Mouse (Mus musculus): ENCODE measurements at regions not wholly inside any gene's neighbourhood (a gene's known extent, or its start where the extent isn't known, plus 50 kb on each side); places are given as distances from the start of the nearest gene placed in this dataset.

DNA sequence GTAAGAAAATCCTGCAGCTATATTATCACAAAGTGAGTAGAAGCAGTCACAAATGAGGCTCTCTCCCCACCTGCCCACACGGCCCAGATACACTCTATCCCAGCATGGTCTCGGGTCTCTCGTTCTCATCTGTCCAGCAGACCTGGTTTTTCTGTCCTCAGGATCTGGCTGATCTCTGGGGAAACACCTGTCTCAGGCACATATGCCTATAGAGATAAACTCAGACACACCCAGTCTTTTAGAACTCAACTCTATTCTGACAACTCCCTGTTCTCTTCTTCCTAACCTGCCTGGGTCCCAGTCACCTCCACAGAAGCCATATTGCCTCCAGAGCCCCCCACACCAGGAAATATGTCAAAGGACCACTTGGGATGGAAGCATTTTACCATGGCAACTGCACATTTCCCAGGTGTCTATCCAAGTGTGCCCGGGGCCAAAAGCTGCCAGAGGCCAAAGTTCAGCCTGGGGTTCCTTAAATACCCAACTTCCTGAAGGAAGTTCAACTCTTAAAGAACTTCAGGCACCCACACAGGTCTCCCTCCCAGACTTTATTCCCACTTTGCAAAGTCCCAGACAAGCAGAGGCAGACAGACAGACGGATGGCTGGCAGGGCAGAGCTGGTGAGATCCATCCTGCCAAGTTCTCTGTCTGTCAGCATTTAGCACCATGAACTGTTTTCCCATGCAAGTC lies 279.0 kb downstream of the Cdh26 start:
- Histone ChIP-seq H3K27me3 (ENCODE audit: control insufficient read depth, insufficient read depth, low read length) (no peaks in the 10 kb centered on the region), H3K4me2 (replicated peaks) (no peak overlapping the region), H3K27ac (no peak overlapping the region), H3K9ac (no peak overlapping the region), H3K4me3 (replicated peaks; ENCODE audit: low read length) (no peak overlapping the region), H3K4me1 (replicated peaks; ENCODE audit: control insufficient read depth, insufficient read depth, low read length) (no peaks in the 10 kb centered on the region; the same call in 1 of the 2 replicates), H3K36me3 (replicated peaks; ENCODE audit: control insufficient read depth, insufficient read depth) (no peaks in the 10 kb centered on the region), H3K9me3 (ENCODE audit: control insufficient read depth, low read length) (no peaks in the 10 kb centered on the region)
- DNase-seq (ENCODE audit: low spot score) (no peak), ATAC-seq (ENCODE audit: low FRiP score) (no peak)
- WGBS = 85% methylated on average over 5 of the region's 5 CpGs

- no peak for ATAC-seq (ENCODE audit: low FRiP score)
- Histone ChIP-seq H3K9me3 (ENCODE audit: control insufficient read depth, low read length) (no peaks in the 10 kb centered on the region), H3K27me3 (ENCODE audit: control insufficient read depth, insufficient read depth, low read length) (no peaks in the 10 kb centered on the region), H3K4me2 (replicated peaks) (no peak overlapping the region), H3K4me3 (replicated peaks; ENCODE audit: low read length) (no peak overlapping the region), H3K27ac (no peak overlapping the region), H3K4me1 (replicated peaks; ENCODE audit: control insufficient read depth, insufficient read depth, low read length) (no peaks in the 10 kb centered on the region; the same call in 1 of the 2 replicates), H3K9ac (no peak overlapping the region), H3K36me3 (replicated peaks; ENCODE audit: control insufficient read depth, insufficient read depth) (no peaks in the 10 kb centered on the region)
- DNase-seq (ENCODE audit: low spot score) = no peak
- 61% methylated on average over 3 of the region's 3 CpGs for WGBS
These were observed 279.7 kb downstream of the Cdh26 start for GRCm38 (mm10) chr2:178710001-178710400.

DNA sequence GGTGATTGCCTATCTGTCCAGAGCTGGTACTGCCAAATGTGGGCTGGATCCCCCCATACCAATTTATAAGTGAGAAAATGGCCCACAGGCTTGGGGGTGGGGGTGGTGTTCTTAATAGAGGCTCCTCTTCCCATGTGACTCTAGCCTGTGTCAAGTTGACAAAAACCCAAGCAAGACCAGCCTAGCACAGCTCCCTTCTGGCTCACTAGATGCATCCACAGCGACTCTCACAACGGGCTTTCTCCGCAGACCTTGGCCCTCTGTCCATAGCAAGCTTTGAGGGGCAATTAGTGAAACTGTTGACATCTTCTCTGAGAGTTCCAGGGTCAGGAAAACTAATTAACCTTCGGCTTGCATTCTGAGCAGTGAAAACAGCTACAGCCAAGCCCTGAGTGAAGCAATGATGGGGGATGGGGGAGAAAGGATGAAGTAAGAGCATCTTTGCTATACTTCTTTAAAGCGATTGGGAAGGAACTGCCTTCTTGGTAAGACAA lies 281.3 kb downstream of the Cdh26 start:
- 69% methylated on average over 5 of the region's 5 CpGs for WGBS
- H3K27me3 ChIP-seq (ENCODE audit: control insufficient read depth, insufficient read depth, low read length) = no peaks in the 10 kb centered on the region
- no peaks in the 10 kb centered on the region for H3K9me3 ChIP-seq (ENCODE audit: control insufficient read depth, low read length)
- H3K9ac ChIP-seq = no peak overlapping the region
- no peaks in the 10 kb centered on the region; the same call in 1 of the 2 replicates for H3K4me1 ChIP-seq (replicated peaks; ENCODE audit: control insufficient read depth, insufficient read depth, low read length)
- H3K4me3 ChIP-seq (replicated peaks; ENCODE audit: low read length) = no peak overlapping the region
- DNase-seq (ENCODE audit: low spot score) = no peak
- ATAC-seq (ENCODE audit: low FRiP score) = no peak
- H3K27ac ChIP-seq = no peak overlapping the region
- H3K36me3 ChIP-seq (replicated peaks; ENCODE audit: control insufficient read depth, insufficient read depth) = no peaks in the 10 kb centered on the region
- no peak overlapping the region for H3K4me2 ChIP-seq (replicated peaks)

DNA sequence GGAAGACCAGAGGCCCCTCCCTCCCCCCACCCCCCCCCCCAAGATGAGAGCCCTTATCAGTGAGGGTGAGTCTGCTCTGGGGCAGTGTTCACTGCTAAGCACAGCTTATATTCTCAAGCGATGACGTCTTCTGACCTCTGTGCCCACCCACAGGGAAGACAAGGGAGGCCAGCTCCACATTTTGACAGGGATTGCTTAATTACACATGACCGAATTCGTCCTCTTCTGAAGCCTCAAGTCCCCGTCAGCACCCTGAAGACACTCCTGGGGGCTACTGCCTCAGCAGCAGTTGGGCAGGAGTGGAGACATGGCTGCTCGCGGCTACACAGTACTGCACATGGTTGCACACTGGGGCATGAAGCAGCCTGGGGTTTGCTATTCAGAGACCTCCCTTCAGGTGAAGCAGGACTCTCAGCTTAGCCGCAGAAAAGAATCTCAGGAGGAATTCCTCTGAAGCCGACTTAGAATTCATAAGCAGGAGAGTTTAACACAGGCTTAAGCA lies 282.1 kb downstream of the Cdh26 start:
- H3K9me3 ChIP-seq (ENCODE audit: control insufficient read depth, low read length) = no peaks in the 10 kb centered on the region
- no peaks in the 10 kb centered on the region for H3K36me3 ChIP-seq (replicated peaks; ENCODE audit: control insufficient read depth, insufficient read depth)
- no peak overlapping the region for H3K9ac ChIP-seq
- no peak overlapping the region for H3K4me3 ChIP-seq (replicated peaks; ENCODE audit: low read length)
- WGBS = 55% methylated on average over 9 of the region's 9 CpGs
- H3K4me1 ChIP-seq (replicated peaks; ENCODE audit: control insufficient read depth, insufficient read depth, low read length) = no peaks in the 10 kb centered on the region; the same call in 1 of the 2 replicates
- no peak overlapping the region for H3K4me2 ChIP-seq (replicated peaks)
- DNase-seq (ENCODE audit: low spot score) = no peak
- no peak overlapping the region for H3K27ac ChIP-seq
- no peaks in the 10 kb centered on the region for H3K27me3 ChIP-seq (ENCODE audit: control insufficient read depth, insufficient read depth, low read length)
- no peak for ATAC-seq (ENCODE audit: low FRiP score)

DNA sequence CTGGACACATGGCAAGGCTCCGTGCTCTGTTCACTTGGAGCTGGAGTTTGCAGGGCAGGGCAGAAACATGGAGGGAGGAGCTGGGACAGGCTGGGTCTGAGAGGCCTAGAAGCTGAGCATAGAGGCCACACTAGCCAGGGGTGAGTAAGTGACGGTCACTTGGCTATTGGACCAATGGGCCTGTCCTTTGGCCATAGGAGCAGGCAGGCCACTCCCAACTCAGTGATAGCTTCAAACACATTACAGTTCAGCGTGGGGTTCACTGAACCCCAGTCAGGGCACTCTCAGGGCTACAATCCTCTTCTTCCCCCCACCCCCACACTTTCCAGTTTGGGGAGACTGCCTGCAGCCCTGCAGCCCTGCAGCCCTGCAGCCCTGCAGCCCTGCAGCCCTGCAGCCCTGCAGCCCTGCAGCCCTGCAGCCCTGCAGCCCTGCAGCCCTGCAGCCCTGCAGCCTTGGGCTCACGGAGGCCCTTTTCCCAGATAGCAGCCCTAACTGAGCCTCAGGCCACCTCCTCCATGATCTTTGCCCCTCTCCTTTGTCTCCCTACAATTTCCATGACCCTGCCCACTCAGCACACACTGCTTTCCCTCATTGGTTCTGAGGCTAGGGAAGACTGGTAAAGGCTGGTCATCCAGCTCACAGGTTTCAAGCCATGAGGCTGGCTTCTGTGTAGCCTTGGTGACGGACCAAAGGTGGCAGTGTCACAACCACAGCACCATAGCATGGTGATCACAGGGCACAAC lies 285.3 kb downstream of the Cdh26 start:
- ATAC-seq (ENCODE audit: low FRiP score) (no peak), DNase-seq (ENCODE audit: low spot score) (no peak)
- Histone ChIP-seq H3K4me1 (replicated peaks; ENCODE audit: control insufficient read depth, insufficient read depth, low read length) (no peaks in the 10 kb centered on the region; the same call in 1 of the 2 replicates), H3K27ac (no peak overlapping the region), H3K4me3 (replicated peaks; ENCODE audit: low read length) (no peak overlapping the region), H3K9me3 (ENCODE audit: control insufficient read depth, low read length) (no peaks in the 10 kb centered on the region), H3K36me3 (replicated peaks; ENCODE audit: control insufficient read depth, insufficient read depth) (no peaks in the 10 kb centered on the region), H3K4me2 (replicated peaks) (no peak overlapping the region), H3K9ac (no peak overlapping the region), H3K27me3 (ENCODE audit: control insufficient read depth, insufficient read depth, low read length) (no peaks in the 10 kb centered on the region)
- 76% methylated on average over 5 of the region's 5 CpGs for WGBS

- ATAC-seq (ENCODE audit: low FRiP score) = no peak
- Histone ChIP-seq H3K36me3 (replicated peaks; ENCODE audit: control insufficient read depth, insufficient read depth) (no peaks in the 10 kb centered on the region), H3K4me3 (replicated peaks; ENCODE audit: low read length) (no peak overlapping the region), H3K27me3 (ENCODE audit: control insufficient read depth, insufficient read depth, low read length) (no peaks in the 10 kb centered on the region), H3K4me2 (replicated peaks) (no peak overlapping the region), H3K27ac (no peak overlapping the region), H3K9me3 (ENCODE audit: control insufficient read depth, low read length) (no peaks in the 10 kb centered on the region), H3K9ac (no peak overlapping the region), H3K4me1 (replicated peaks; ENCODE audit: control insufficient read depth, insufficient read depth, low read length) (no peaks in the 10 kb centered on the region)
- DNase-seq (ENCODE audit: low spot score) = no peak
- WGBS = 81% methylated on average over 5 of the region's 5 CpGs
These were observed 287.7 kb downstream of the Cdh26 start for GRCm38 (mm10) chr2:178718048-178718447.

GRCm38 (mm10) chr2:178723455-178723854 lies 293.1 kb downstream of the Cdh26 start:
- Histone ChIP-seq H3K9me3 (ENCODE audit: control insufficient read depth, low read length) (no peaks in the 10 kb centered on the region), H3K36me3 (replicated peaks; ENCODE audit: control insufficient read depth, insufficient read depth) (no peaks in the 10 kb centered on the region), H3K4me1 (replicated peaks; ENCODE audit: control insufficient read depth, insufficient read depth, low read length) (peaks cover 14% of the 10 kb centered on the region), H3K9ac (no peak overlapping the region), H3K4me3 (replicated peaks; ENCODE audit: low read length) (no peak overlapping the region), H3K4me2 (replicated peaks) (no peak overlapping the region), H3K27me3 (ENCODE audit: control insufficient read depth, insufficient read depth, low read length) (no peaks in the 10 kb centered on the region), H3K27ac (no peak overlapping the region)
- DNase-seq (ENCODE audit: low spot score) = no peak
- no peak for ATAC-seq (ENCODE audit: low FRiP score)
- 50% methylated on average over 3 of the region's 3 CpGs for WGBS

- peaks cover 22% of the 10 kb centered on the region for H3K4me1 ChIP-seq (replicated peaks; ENCODE audit: control insufficient read depth, insufficient read depth, low read length)
- DNase-seq (ENCODE audit: low spot score) (no peak), ATAC-seq (ENCODE audit: low FRiP score) (no peak)
- H3K4me2 ChIP-seq (replicated peaks) = no peak overlapping the region
- H3K27ac ChIP-seq = no peak overlapping the region
- H3K27me3 ChIP-seq (ENCODE audit: control insufficient read depth, insufficient read depth, low read length) = no peaks in the 10 kb centered on the region
- H3K4me3 ChIP-seq (replicated peaks; ENCODE audit: low read length) = no peak overlapping the region
- H3K36me3 ChIP-seq (replicated peaks; ENCODE audit: control insufficient read depth, insufficient read depth) = no peaks in the 10 kb centered on the region
- no peaks in the 10 kb centered on the region for H3K9me3 ChIP-seq (ENCODE audit: control insufficient read depth, low read length)
- no peak overlapping the region for H3K9ac ChIP-seq
- WGBS = 8% methylated on average over 5 of the region's 5 CpGs
These were observed 293.9 kb downstream of the Cdh26 start for GRCm38 (mm10) chr2:178724228-178724627.

GRCm38 (mm10) chr2:178727930-178728793 lies 297.8 kb downstream of the Cdh26 start:
- H3K4me2 ChIP-seq (replicated peaks) = peak overlapping the region; percentile 36
- no peak overlapping the region for H3K27ac ChIP-seq
- peak overlapping the region; percentile 34; the same call in 1 of the 2 replicates for H3K9ac ChIP-seq
- DNase-seq (ENCODE audit: low spot score) = no peak
- no peak overlapping the region for H3K4me3 ChIP-seq (replicated peaks; ENCODE audit: low read length)
- no peaks in the 10 kb centered on the region for H3K9me3 ChIP-seq (ENCODE audit: control insufficient read depth, low read length)
- peak; percentile 56; the same call in 1 of the 2 replicates for ATAC-seq (ENCODE audit: low FRiP score)
- H3K36me3 ChIP-seq (replicated peaks; ENCODE audit: control insufficient read depth, insufficient read depth) = no peaks in the 10 kb centered on the region
- peaks cover 23% of the 10 kb centered on the region for H3K4me1 ChIP-seq (replicated peaks; ENCODE audit: control insufficient read depth, insufficient read depth, low read length)
- H3K27me3 ChIP-seq (ENCODE audit: control insufficient read depth, insufficient read depth, low read length) = no peaks in the 10 kb centered on the region
- WGBS = 4% methylated on average over 17 of the region's 17 CpGs

Data from hindbrain, embryonic 14.5 days (tissue).